Mouse (Mus musculus) bone marrow macrophage, adult 2 months (primary cell): ENCODE results near the gene Tsc22d2. TPM values are rescaled to one million over a fixed set of nuclear protein-coding genes. Genes with fewer than 3 reads are reported as not detected.
"Not testable (repeated sequence)": the region's sequence is repeated elsewhere in the genome, so short reads cannot be mapped to it uniquely, and the experiment has no call there.

Experiments used
- H3K27ac ChIP-seq: 2 replicates; pipeline ENCODE4 v1.5.1; 2012; ENCODE audit warnings: low read depth, low read length; ENCODE audit not compliant: insufficient read depth
- H3K4me1 ChIP-seq: 2 replicates; pipeline ENCODE4 v1.6.1; 2012; ENCODE audit warnings: low read length; ENCODE audit not compliant: control insufficient read depth, insufficient read depth
- H3K4me3 ChIP-seq: 2 replicates; pipeline ENCODE4 v1.5.1; 2012; ENCODE audit warnings: mild to moderate bottlenecking, low read length, moderate library complexity; ENCODE audit not compliant: insufficient read depth
- CTCF ChIP-seq: IDR thresholded peaks from 2 replicates; pipeline ENCODE4 v1.5.1; 2012; ENCODE audit warnings: low read depth, mild to moderate bottlenecking, low read length, moderate library complexity
- POLR2A ChIP-seq: IDR thresholded peaks from 2 replicates; pipeline ENCODE4 v1.6.1; 2012; ENCODE audit warnings: mild to moderate bottlenecking, low read depth, low read length, borderline replicate concordance
- polyA plus RNA-seq: library from polyadenylated mRNA; stranded (reverse); fragments of >200 nt; gene quantifications from 2 replicates; pipeline ENCODE4 v1.2.4, GENCODE M21; 2012; ENCODE audit not compliant: missing spikeins, insufficient read depth, insufficient read length

Tsc22d2 gene
- polyA plus RNA-seq, 1 experiment: 20.1 TPM

GRCm38 (mm10) chr3:58428861-58429260 lies 14.3 kb downstream of the Tsc22d2 start:
- no peak overlapping the region for H3K4me3 ChIP-seq
- H3K4me1 ChIP-seq: peaks cover 2% of the 10 kb centered on the region; the same call in 1 of the 2 replicates
- TF ChIP-seq POLR2A: no peak
- no peak for TF ChIP-seq CTCF
- H3K27ac ChIP-seq: no peak overlapping the region

DNA sequence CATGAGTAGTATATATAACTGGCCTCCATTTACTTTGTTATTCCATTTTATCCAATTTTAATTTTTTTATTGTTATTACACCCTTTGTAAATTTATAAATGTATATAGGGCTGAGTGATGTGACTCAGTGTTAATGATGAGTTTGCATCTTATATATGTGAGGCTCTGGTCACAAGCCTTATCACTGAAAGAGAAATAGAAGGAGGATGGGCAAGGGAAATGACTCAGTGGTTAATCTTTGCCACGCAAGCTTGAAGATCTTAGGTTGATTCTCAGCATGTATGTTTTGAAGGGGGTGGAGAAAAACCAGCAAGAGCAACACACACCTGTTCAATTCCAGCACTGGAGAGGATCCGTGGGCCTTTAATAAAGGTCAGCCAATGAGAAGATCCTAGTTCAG lies 19.9 kb downstream of the Tsc22d2 start:
- TF ChIP-seq POLR2A: no peak
- TF ChIP-seq CTCF: no peak
- Histone ChIP-seq H3K27ac (no peak overlapping the region), H3K4me1 (peaks cover 4% of the 10 kb centered on the region), H3K4me3 (no peak overlapping the region)

DNA sequence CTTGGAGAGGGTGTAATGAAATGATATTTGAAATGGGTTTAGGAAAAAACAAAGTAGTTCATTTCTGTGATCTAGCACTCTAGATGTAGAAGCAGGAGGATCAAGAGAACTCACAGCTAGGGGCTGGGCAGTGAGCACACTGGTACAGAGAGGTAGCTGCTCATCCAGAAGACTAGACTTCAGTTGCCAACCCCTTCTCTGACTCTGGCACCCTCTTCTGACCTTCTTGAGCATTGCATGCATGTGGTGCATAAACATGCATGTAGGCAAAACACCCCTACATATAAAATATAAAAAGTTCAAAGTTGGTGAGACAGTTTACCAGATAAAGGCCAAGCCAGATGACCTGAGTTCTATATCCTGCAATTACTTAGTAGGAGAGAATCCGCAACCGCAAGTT lies 33.7 kb downstream of the Tsc22d2 start:
- Histone ChIP-seq H3K4me1 (peaks cover 4% of the 10 kb centered on the region), H3K27ac (no peak overlapping the region), H3K4me3 (no peak overlapping the region)
- TF ChIP-seq CTCF (no peak), POLR2A (no peak)

GRCm38 (mm10) chr3:58449487-58449886 lies 35.0 kb downstream of the Tsc22d2 start:
- TF ChIP-seq CTCF (no peak), POLR2A (no peak)
- no peak overlapping the region for H3K27ac ChIP-seq

DNA sequence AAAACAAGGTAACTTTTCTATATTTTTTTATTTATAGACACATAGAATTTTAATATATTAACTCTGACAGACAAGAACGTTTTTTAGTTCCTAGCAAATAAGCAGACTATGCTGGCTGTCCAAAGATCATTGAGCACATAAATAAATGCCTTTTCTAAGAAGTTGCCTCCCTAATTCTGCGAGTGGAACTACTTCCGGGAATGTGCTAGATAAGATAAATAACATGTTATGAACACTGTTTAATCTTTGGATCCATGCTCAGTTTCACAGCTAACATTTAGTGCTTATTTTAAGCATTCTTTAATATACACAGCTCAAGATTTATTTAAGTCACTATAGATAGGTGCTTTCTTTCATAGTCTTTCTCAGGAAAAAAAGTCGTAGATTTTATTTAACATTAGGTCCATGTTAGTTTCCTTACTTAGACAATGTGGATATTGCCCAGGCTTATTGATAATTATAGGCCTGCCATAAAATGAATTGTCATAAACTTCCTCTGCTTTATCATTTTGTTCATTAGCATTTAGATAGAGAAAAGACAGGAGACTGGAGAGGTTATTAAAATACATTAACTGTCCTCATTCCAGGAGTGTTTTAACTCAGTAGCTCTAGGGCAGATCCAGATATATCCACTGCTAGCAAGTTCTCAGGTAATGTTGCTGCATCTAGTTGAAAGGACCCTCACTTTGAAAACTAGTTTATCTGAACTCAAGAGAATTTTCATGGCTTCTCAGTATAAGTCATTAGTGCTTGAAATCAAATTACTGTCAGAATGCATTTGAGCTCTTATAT lies 40.1 kb downstream of the Tsc22d2 start:
- no peak overlapping the region for H3K27ac ChIP-seq
- TF ChIP-seq CTCF (no peak), POLR2A (no peak)
- H3K4me3 ChIP-seq: no peak overlapping the region
- peaks cover 2% of the 10 kb centered on the region for H3K4me1 ChIP-seq

More at GRCm38 (mm10) chr3:58449487-58449886, 35.0 kb downstream of the Tsc22d2 start:
- Histone ChIP-seq H3K4me3 (no peak overlapping the region), H3K4me1 (peaks cover 4% of the 10 kb centered on the region)

GRCm38 (mm10) chr3:58455255-58455654 lies 40.7 kb downstream of the Tsc22d2 start:
- TF ChIP-seq POLR2A (no peak), CTCF (no peak)
- Histone ChIP-seq H3K27ac (no peak overlapping the region), H3K4me3 (no peak overlapping the region), H3K4me1 (no peaks in the 10 kb centered on the region)

- Histone ChIP-seq H3K4me3 (peak overlapping the region; percentile 39), H3K27ac (peak overlapping the region; percentile 69), H3K4me1 (peaks cover 18% of the 10 kb centered on the region)
- TF ChIP-seq POLR2A: no peak
- TF ChIP-seq CTCF: no peak
Observed at GRCm38 (mm10) chr3:58469655-58470437, 55.3 kb downstream of the Tsc22d2 start.

GRCm38 (mm10) chr3:58475298-58475697 lies 60.8 kb downstream of the Tsc22d2 start:
- H3K4me1 ChIP-seq, H3K27ac ChIP-seq, H3K4me3 ChIP-seq: not testable (repeated sequence)

GRCm38 (mm10) chr3:58478755-58479455 lies 64.4 kb downstream of the Tsc22d2 start:
- TF ChIP-seq POLR2A (no peak), CTCF (no peak)
- H3K27ac ChIP-seq: no peak overlapping the region
- H3K4me1 ChIP-seq: no peaks in the 10 kb centered on the region
- no peak overlapping the region for H3K4me3 ChIP-seq
